Mouse (Mus musculus): Measurements from ENCODE around the gene Esf1. TPM values are rescaled to one million over a fixed set of nuclear protein-coding genes. Genes with fewer than 3 reads are reported as not detected.
"Not testable (repeated sequence)": the region's sequence is repeated elsewhere in the genome, so short reads cannot be mapped to it uniquely, and the experiment has no call there.

Gene Esf1
- polyA plus RNA-seq, 2 experiments = 12.9 to 20.5 TPM

DNA sequence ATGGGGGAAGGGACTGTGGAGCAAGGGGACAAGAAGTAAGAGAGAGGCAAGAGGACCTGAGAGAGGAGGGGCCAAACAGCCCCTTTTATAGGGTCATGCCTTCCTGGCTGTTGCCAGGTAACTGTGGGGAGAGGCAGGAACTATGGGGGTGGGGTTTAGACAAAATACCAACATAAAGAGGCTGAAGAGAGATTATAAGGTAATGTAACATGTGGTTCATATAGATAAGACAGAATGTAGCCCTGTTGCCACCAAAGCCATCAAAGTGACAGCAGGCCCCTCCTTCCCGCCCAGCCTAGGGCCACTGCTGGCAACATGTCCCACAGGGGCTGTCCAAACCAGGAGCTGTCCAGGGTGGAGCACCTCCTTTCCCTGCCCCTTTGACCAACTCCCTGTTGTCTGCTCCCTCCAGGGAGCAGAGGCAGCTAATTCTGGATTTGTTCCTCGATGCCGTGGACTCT, 73.2 kb downstream of the Esf1 start:
- Histone ChIP-seq H3K4me2 (replicated peaks; ENCODE audit: low read depth, low read length, severe bottlenecking) (no peak overlapping the region), H3K9me3 (ENCODE audit: control insufficient read depth, low read length) (no peaks in the 10 kb centered on the region), H3K4me1 (ENCODE audit: control insufficient read depth, insufficient read depth, low read length) (no peaks in the 10 kb centered on the region), H3K27me3 (ENCODE audit: control insufficient read depth, insufficient read depth, low read length) (no peaks in the 10 kb centered on the region), H3K9ac (ENCODE audit: low read depth, low read length, severe bottlenecking) (no peak overlapping the region), H3K4me3 (replicated peaks; ENCODE audit: low read length) (no peak overlapping the region), H3K27ac (replicated peaks; ENCODE audit: low read depth, low read length) (no peak overlapping the region), H3K36me3 (ENCODE audit: control insufficient read depth, insufficient read depth, low read length) (no peaks in the 10 kb centered on the region)
- TF ChIP-seq POLR2A (IDR thresholded peaks at IDR 0.05; ENCODE audit: borderline replicate concordance, extremely low read depth, insufficient read depth, insufficient read length) = no peak
- 54% methylated on average over 3 of the region's 3 CpGs for WGBS
- DNase-seq (ENCODE audit: low spot score) = no peak
- no peak for ATAC-seq (ENCODE audit: low FRiP score, low read depth)

DNA sequence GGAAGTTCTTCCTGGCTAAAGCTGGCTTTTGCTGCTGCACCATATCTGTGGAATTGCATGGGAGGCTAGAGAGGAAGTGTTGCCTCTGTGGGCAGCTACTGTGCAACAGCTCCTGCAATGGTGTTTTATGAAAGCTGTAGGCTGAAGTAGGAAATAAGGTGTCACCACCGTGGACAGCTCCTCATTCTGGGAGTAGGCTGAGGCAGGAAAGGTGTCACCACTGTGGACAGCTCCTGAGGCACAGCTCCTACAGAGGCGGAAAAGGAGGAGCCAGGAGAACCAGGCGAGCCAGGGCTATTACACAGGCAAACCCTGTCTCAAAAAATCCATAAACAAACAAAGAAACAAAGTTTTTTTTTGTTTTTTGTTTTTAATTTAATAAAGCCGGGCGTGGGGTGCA, 74.3 kb downstream of the Esf1 start:
- no peak overlapping the region for H3K27ac ChIP-seq (replicated peaks; ENCODE audit: low read depth, low read length)
- H3K9ac ChIP-seq (ENCODE audit: low read depth, low read length, severe bottlenecking) = no peak overlapping the region
- H3K4me1 ChIP-seq (ENCODE audit: control insufficient read depth, insufficient read depth, low read length) = no peaks in the 10 kb centered on the region
- no peaks in the 10 kb centered on the region for H3K36me3 ChIP-seq (ENCODE audit: control insufficient read depth, insufficient read depth, low read length)
- TF ChIP-seq POLR2A (IDR thresholded peaks at IDR 0.05; ENCODE audit: borderline replicate concordance, extremely low read depth, insufficient read depth, insufficient read length) = no peak
- H3K27me3 ChIP-seq (ENCODE audit: control insufficient read depth, insufficient read depth, low read length) = no peaks in the 10 kb centered on the region
- no peak overlapping the region for H3K4me2 ChIP-seq (replicated peaks; ENCODE audit: low read depth, low read length, severe bottlenecking)
- ATAC-seq (ENCODE audit: low FRiP score, low read depth) (no peak), DNase-seq (ENCODE audit: low spot score) (no peak)
- no peak overlapping the region for H3K4me3 ChIP-seq (replicated peaks; ENCODE audit: low read length)
- 92% methylated on average over 5 of the region's 5 CpGs for WGBS
- H3K9me3 ChIP-seq (ENCODE audit: control insufficient read depth, low read length) = no peaks in the 10 kb centered on the region

DNA sequence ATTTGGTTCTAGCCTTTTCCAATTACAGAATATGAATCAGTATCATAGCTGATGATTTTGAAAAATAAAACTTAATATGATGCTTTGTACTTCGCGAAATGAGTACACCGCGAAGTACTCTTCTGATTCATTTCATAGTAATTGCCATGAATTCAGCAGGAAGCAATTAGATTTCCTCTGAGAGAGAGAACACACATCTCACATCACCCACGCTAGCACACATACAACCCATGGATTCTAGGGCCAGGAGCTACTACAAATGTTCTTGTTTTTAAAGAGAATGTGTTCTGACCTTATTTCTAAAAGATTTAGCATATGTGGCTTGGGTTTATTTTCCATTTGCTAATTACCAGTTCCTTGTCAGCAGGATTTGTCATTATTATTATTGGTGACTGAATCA, 76.9 kb downstream of the Esf1 start:
- no peak overlapping the region for H3K4me2 ChIP-seq (replicated peaks; ENCODE audit: low read depth, low read length, severe bottlenecking)
- H3K27ac ChIP-seq (replicated peaks; ENCODE audit: low read depth, low read length) = no peak overlapping the region
- ATAC-seq (ENCODE audit: low FRiP score, low read depth) (no peak), DNase-seq (ENCODE audit: low spot score) (no peak)
- H3K9me3 ChIP-seq (ENCODE audit: control insufficient read depth, low read length) = no peaks in the 10 kb centered on the region
- 92% methylated on average over 5 of the region's 5 CpGs for WGBS
- no peaks in the 10 kb centered on the region for H3K27me3 ChIP-seq (ENCODE audit: control insufficient read depth, insufficient read depth, low read length)
- H3K36me3 ChIP-seq (ENCODE audit: control insufficient read depth, insufficient read depth, low read length) = no peaks in the 10 kb centered on the region
- H3K4me3 ChIP-seq (replicated peaks; ENCODE audit: low read length) = no peak overlapping the region
- H3K4me1 ChIP-seq (ENCODE audit: control insufficient read depth, insufficient read depth, low read length) = no peaks in the 10 kb centered on the region
- H3K9ac ChIP-seq (ENCODE audit: low read depth, low read length, severe bottlenecking) = no peak overlapping the region
- no peak for TF ChIP-seq POLR2A (IDR thresholded peaks at IDR 0.05; ENCODE audit: borderline replicate concordance, extremely low read depth, insufficient read depth, insufficient read length)

- ATAC-seq (ENCODE audit: low FRiP score, low read depth) = no peak
- WGBS = 93% methylated on average over 7 of the region's 7 CpGs
- TF ChIP-seq POLR2A (IDR thresholded peaks at IDR 0.05; ENCODE audit: borderline replicate concordance, extremely low read depth, insufficient read depth, insufficient read length) = no peak
Observed at GRCm38 (mm10) chr2:140084245-140084644, 86.1 kb downstream of the Esf1 start.

GRCm38 (mm10) chr2:140080747-140081577, 89.4 kb downstream of the Esf1 start:
- Histone ChIP-seq H3K9ac (ENCODE audit: low read depth, low read length, severe bottlenecking) (no peak overlapping the region), H3K4me2 (replicated peaks; ENCODE audit: low read depth, low read length, severe bottlenecking) (no peak overlapping the region), H3K4me1 (ENCODE audit: control insufficient read depth, insufficient read depth, low read length) (no peaks in the 10 kb centered on the region), H3K36me3 (ENCODE audit: control insufficient read depth, insufficient read depth, low read length) (no peaks in the 10 kb centered on the region), H3K9me3 (ENCODE audit: control insufficient read depth, low read length) (no peaks in the 10 kb centered on the region), H3K27ac (replicated peaks; ENCODE audit: low read depth, low read length) (no peak overlapping the region), H3K4me3 (replicated peaks; ENCODE audit: low read length) (no peak overlapping the region), H3K27me3 (ENCODE audit: control insufficient read depth, insufficient read depth, low read length) (no peaks in the 10 kb centered on the region)
- DNase-seq (ENCODE audit: low spot score) = no peak
- 78% methylated on average over 11 of the region's 11 CpGs for WGBS
- TF ChIP-seq POLR2A (IDR thresholded peaks at IDR 0.05; ENCODE audit: borderline replicate concordance, extremely low read depth, insufficient read depth, insufficient read length) = no peak
- no peak for ATAC-seq (ENCODE audit: low FRiP score, low read depth)

More at GRCm38 (mm10) chr2:140084245-140084644, 86.1 kb downstream of the Esf1 start:
- Histone ChIP-seq H3K4me3 (replicated peaks; ENCODE audit: low read length) (no peak overlapping the region), H3K9ac (ENCODE audit: low read depth, low read length, severe bottlenecking) (no peak overlapping the region), H3K4me2 (replicated peaks; ENCODE audit: low read depth, low read length, severe bottlenecking) (no peak overlapping the region), H3K36me3 (ENCODE audit: control insufficient read depth, insufficient read depth, low read length) (no peaks in the 10 kb centered on the region), H3K9me3 (ENCODE audit: control insufficient read depth, low read length) (no peaks in the 10 kb centered on the region), H3K4me1 (ENCODE audit: control insufficient read depth, insufficient read depth, low read length) (no peaks in the 10 kb centered on the region), H3K27me3 (ENCODE audit: control insufficient read depth, insufficient read depth, low read length) (no peaks in the 10 kb centered on the region), H3K27ac (replicated peaks; ENCODE audit: low read depth, low read length) (no peak overlapping the region)
- no peak for DNase-seq (ENCODE audit: low spot score)

- not testable (repeated sequence) for ATAC-seq (ENCODE audit: low FRiP score, low read depth); H3K4me3 ChIP-seq (replicated peaks; ENCODE audit: low read length); DNase-seq (ENCODE audit: low spot score); H3K27me3 ChIP-seq (ENCODE audit: control insufficient read depth, insufficient read depth, low read length); H3K27ac ChIP-seq (replicated peaks; ENCODE audit: low read depth, low read length); H3K36me3 ChIP-seq (ENCODE audit: control insufficient read depth, insufficient read depth, low read length); H3K4me2 ChIP-seq (replicated peaks; ENCODE audit: low read depth, low read length, severe bottlenecking); H3K4me1 ChIP-seq (ENCODE audit: control insufficient read depth, insufficient read depth, low read length); H3K9me3 ChIP-seq (ENCODE audit: control insufficient read depth, low read length); H3K9ac ChIP-seq (ENCODE audit: low read depth, low read length, severe bottlenecking)
Observed at GRCm38 (mm10) chr2:140079284-140079683, 91.1 kb downstream of the Esf1 start.
